Mouse (Mus musculus) lung, adult 18-20 months (tissue): ENCODE results near the gene Olfr725.

Source experiments
- DNase-seq, 2 experiments: peaks; one replicate each; pipeline ENCODE4 v3.0.0; 2022; ENCODE audit warnings: mixed read lengths in 2 of 2

The Olfr725 gene

GRCm38 (mm10) chr14:50040275-50040674, at the start of gene Olfr725:
Olfr725 (minus strand) TSS chr14:50040375.
- no peak for DNase-seq

GRCm38 (mm10) chr14:50062733-50063104, 22.5 kb upstream of the Olfr725 start:
- no peak for DNase-seq

GRCm38 (mm10) chr14:50061955-50062732, 22.0 kb upstream of the Olfr725 start:
- DNase-seq: peak; percentile 17 to 32

- no peak for DNase-seq
Observed at GRCm38 (mm10) chr14:50061590-50061954, 21.4 kb upstream of the Olfr725 start.

GRCm38 (mm10) chr14:50061179-50061578, 21.0 kb upstream of the Olfr725 start:
- DNase-seq: no peak

GRCm38 (mm10) chr14:50032041-50032440, 8.1 kb downstream of the Olfr725 start:
- no peak for DNase-seq

GRCm38 (mm10) chr14:50031356-50031755, 8.8 kb downstream of the Olfr725 start:
- DNase-seq: no peak

GRCm38 (mm10) chr14:50026371-50026770, 13.8 kb downstream of the Olfr725 start:
- DNase-seq: no peak
